Comparison of ENCODE assay signal across 10 mouse cellular contexts in genomic region chr1:133240881-133241280, GRCm38 (mm10).
DNase-seq lines count a peak whose midpoint lies in the region; ATAC-seq and TF ChIP-seq lines count a peak whose summit lies in the region.
"Had no signal": no experiment of that assay in that cellular context is flagged by ENCODE, and none has a peak within 500 bp of the region (broad histone marks: within the 10 kb centered on the region; RNA-seq: fewer than 3 reads in every experiment).

No protein-coding gene starts in this region.

- no peak overlapping the region for H3K9ac ChIP-seq in lung, embryonic 14.5 days
- H3K9ac ChIP-seq: embryonic facial prominence, embryonic 15.5 days; hindbrain, embryonic 15.5 days; liver, embryonic 13.5 days had no signal

- H3K36me3 ChIP-seq in lung, embryonic 14.5 days (ENCODE audit: insufficient read depth) = no peaks in the 10 kb centered on the region
- H3K36me3 ChIP-seq: embryonic facial prominence, embryonic 15.5 days; hindbrain, embryonic 15.5 days; liver, embryonic 13.5 days had no signal

- H3K27ac ChIP-seq in lung, embryonic 14.5 days (ENCODE audit: low read depth) = no peak overlapping the region
- H3K27ac ChIP-seq: embryonic facial prominence, embryonic 15.5 days; hindbrain, embryonic 15.5 days; liver, embryonic 13.5 days had no signal

- intact Hi-C loops in heart, postnatal 25 days (cut with DNase I) = no loop called here
- intact Hi-C loops in left cerebral cortex, postnatal 10 days (cut with DNase I) = no loop called here

- no peak for TF ChIP-seq CTCF in lung, embryonic 14.5 days (IDR thresholded peaks at IDR 0.05; ENCODE audit: low read depth)

- DNase-seq in adipocyte (ENCODE audit: low spot score) = peak; percentile 32
- peak; percentile 49 to 61 for DNase-seq in gastrocnemius, adult 8-10 months (ENCODE audit: low spot score in 2 of 2)
- DNase-seq in heart, postnatal 25 days (ENCODE audit: low spot score) = peak; percentile 71
- peak; percentile 74 for DNase-seq in lung, embryonic 14.5 days
- DNase-seq in left cerebral cortex, postnatal 10 days (ENCODE audit: extremely low spot score in 1 of 2, low spot score in 2 of 2) = no peak
- DNase-seq in right cerebral cortex, postnatal 4 days = no peak
- DNase-seq: liver, embryonic 13.5 days had no signal

- H3K4me2 ChIP-seq in lung, embryonic 14.5 days = no peak overlapping the region
- H3K4me2 ChIP-seq: embryonic facial prominence, embryonic 15.5 days; hindbrain, embryonic 15.5 days; liver, embryonic 13.5 days had no signal

- H3K4me1 ChIP-seq in lung, embryonic 14.5 days (ENCODE audit: insufficient read depth) = peaks cover 50% of the 10 kb centered on the region

- no peaks in the 10 kb centered on the region for H3K27me3 ChIP-seq in lung, embryonic 14.5 days (ENCODE audit: insufficient read depth, low read length)
- H3K27me3 ChIP-seq: embryonic facial prominence, embryonic 15.5 days; hindbrain, embryonic 15.5 days had no signal

- peak; percentile 22; the same call in 1 of the 2 replicates for ATAC-seq in lung, embryonic 14.5 days (ENCODE audit: insufficient read depth)
- ATAC-seq in megakaryocyte, adult 5-6 weeks (ENCODE audit: poor library complexity, severe bottlenecking) = no peak

- 21% methylated on average over 3 of the region's 3 CpGs for WGBS in lung, embryonic 14.5 days

- no peaks in the 10 kb centered on the region for H3K9me3 ChIP-seq in lung, embryonic 14.5 days (ENCODE audit: low read depth, low read length)
- H3K9me3 ChIP-seq: embryonic facial prominence, embryonic 15.5 days; hindbrain, embryonic 15.5 days; liver, embryonic 13.5 days had no signal

- H3K4me3 ChIP-seq in lung, embryonic 14.5 days (ENCODE audit: low read depth, low read length) = no peak overlapping the region
- H3K4me3 ChIP-seq: embryonic facial prominence, embryonic 15.5 days; hindbrain, embryonic 15.5 days; liver, embryonic 13.5 days had no signal

Comparison
In these comparisons a context has a peak if more than half of its experiments do, and no peak if none do; other contexts are left out.
1. DNase-seq: peak in adipocyte (single experiment), gastrocnemius, adult 8-10 months (2 of 2), heart, postnatal 25 days (single experiment) and lung, embryonic 14.5 days (single experiment); none in left cerebral cortex, postnatal 10 days (0 of 2) and right cerebral cortex, postnatal 4 days (single experiment).